Mouse (Mus musculus) cerebellum, adult 2 months (tissue): ENCODE measurements around the gene Taar7a. TPM values are rescaled to one million over a fixed set of nuclear protein-coding genes. Genes with fewer than 3 reads are reported as not detected.

ENCODE experiments used
- DNase-seq, 2 experiments: peaks; one replicate each; pipeline ENCODE4 v3.0.0; 2021
- H3K27ac ChIP-seq: fragments of 200-500 bp; 2 replicates; pipeline ENCODE4 v1.5.1; 2012; ENCODE audit warnings: low read length, control low read depth, inconsistent platforms; ENCODE audit not compliant: insufficient read depth
- H3K27me3 ChIP-seq: fragments of 200-500 bp; 2 replicates; pipeline ENCODE4 v1.6.1; 2012; ENCODE audit warnings: inconsistent platforms, mild to moderate bottlenecking, low read length, moderate library complexity; ENCODE audit not compliant: control insufficient read depth, insufficient read depth
- H3K4me1 ChIP-seq: fragments of 200-500 bp; 2 replicates; pipeline ENCODE4 v1.6.1; 2011; ENCODE audit warnings: low read length; ENCODE audit not compliant: control insufficient read depth, insufficient read depth
- H3K4me3 ChIP-seq: fragments of 200-500 bp; replicated peaks from 2 replicates; pipeline ENCODE3; 2011; ENCODE audit warnings: mild to moderate bottlenecking, low read depth, low read length, control low read depth; ENCODE audit not compliant: insufficient read depth
- CTCF ChIP-seq: fragments of 200-500 bp; IDR thresholded peaks from 2 replicates; pipeline ENCODE4 v1.5.1; 2011; ENCODE audit warnings: low read depth, mild to moderate bottlenecking, control low read depth, low read length, moderate library complexity, borderline replicate concordance; ENCODE audit not compliant: insufficient read depth
- POLR2A ChIP-seq: fragments of 200-500 bp; IDR thresholded peaks from 2 replicates; pipeline ENCODE4 v1.6.1; 2011; ENCODE audit warnings: low read length, control low read depth, borderline replicate concordance; ENCODE audit not compliant: insufficient read depth
- WGBS: fragments of 180-500 bp; shearing (Covaris S2); methylation state at CpG from one replicate; pipeline ENCODE4 v1.1.7; 2018; 5-methylcytosine and 5-hydroxymethylcytosine counted together
- polyA plus RNA-seq: library from polyadenylated mRNA; depleted of rRNA; stranded (reverse); fragments of >200 nt; gene quantifications from 2 replicates; pipeline ENCODE4 v1.2.3, GENCODE M21; 2012; rRNA removed

Taar7a gene
- polyA plus RNA-seq: not detected in 2 replicates

DNA sequence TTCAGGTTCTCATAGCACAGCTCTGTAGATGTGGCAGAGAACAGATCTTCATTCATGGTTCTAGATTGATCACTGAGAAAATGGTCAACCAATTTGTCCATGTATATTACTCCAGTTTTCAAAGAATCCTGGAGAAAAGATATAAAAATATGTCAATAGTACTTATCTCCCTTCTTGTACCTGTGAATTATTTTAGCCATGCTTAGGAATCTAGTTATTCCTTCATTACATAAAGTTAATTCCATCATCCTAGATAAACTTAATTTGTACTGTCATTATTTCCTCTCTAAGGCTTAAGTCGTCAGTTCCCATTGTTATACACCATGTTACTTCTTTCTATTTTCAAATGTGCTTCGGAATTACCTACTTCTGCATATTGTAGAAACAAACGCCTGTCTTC is at the start of gene Taar7a:
Gene Taar7a, minus strand, starts transcription at position 101 of the 400 bp plus-strand sequence.
- DNase-seq: no peak
- Histone ChIP-seq H3K27ac (no peak within 1 kb of the TSS), H3K27me3 (no peaks in the 10 kb centered on the region), H3K4me1 (peaks cover 2% of the 10 kb centered on the region), H3K4me3 (no peak within 1 kb of the TSS)
- no peak for TF ChIP-seq POLR2A
- no peak for TF ChIP-seq CTCF
- 93% methylated on average over 3 of the region's 3 CpGs for WGBS

DNA sequence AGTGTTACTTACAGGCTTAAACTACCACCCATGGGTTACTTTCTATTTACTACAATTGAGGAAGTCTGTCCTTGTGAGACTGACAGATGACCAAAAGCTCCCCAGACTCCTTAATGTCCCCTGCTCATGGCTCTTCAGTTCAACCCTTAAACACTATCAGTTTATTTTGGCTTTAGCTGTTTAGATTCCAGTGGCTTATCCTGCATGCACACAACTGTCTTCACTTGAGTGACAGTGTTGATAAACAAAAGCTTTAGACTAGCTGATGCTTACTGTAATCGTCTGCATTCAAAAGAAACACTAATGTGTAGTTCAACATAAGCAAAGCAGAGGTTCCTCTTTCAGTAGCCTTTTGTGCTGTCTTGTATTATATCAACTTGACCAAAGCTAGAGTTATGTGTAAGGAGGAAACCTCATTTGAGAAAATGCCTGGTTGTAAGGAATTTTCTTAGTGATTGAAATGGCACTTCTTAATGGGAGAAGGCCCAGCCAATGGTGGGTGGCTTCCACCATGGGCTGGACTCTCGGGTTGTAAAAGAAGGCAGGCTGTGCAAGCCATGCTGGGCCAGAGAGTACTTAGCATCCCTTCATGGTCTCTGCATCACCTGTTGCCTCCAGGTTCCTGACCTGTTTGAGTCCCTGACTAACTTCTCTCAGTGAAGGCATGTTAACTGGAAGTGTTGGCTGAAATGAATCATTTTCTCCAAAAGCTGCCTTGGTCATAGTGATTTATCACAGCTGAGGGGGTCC is 47.0 kb upstream of the Taar7a start:
- no peak overlapping the region for H3K27ac ChIP-seq
- no peak for TF ChIP-seq POLR2A
- TF ChIP-seq CTCF: no peak
- no peak for DNase-seq
- WGBS: 85% methylated on average over 2 of the region's 2 CpGs
- no peaks in the 10 kb centered on the region for H3K4me1 ChIP-seq
- no peaks in the 10 kb centered on the region for H3K27me3 ChIP-seq
- H3K4me3 ChIP-seq: no peak overlapping the region

DNA sequence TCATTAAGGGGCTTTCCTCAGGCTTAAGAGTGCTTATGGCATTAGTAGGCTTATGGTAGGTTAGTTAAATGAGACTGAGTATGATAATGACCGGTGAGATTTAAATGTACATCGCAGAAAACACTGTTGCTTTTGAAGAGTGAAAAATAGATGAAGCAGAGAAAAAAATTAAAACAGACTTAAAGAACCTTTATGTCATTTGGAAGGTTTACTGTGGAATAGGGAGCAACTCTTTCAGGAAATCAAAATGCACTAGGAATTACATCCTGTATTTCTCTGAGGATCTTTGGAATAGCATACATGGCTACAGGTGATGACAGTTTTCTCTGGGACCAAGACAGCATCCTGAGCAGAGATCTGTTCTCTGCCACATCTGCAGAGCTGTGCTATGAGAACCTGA is 44.0 kb upstream of the Taar7a start, which contains the start of gene Taar7e:
Gene Taar7e, plus strand, starts transcription at position 301 of the 400 bp plus-strand sequence.
- 97% methylated on average over 2 of the region's 2 CpGs for WGBS
- Histone ChIP-seq H3K27ac (no peak within 1 kb of the TSS), H3K27me3 (no peaks in the 10 kb centered on the region), H3K4me3 (no peak within 1 kb of the TSS), H3K4me1 (no peaks in the 10 kb centered on the region)
- TF ChIP-seq POLR2A (no peak), CTCF (no peak)
- DNase-seq: no peak

DNA sequence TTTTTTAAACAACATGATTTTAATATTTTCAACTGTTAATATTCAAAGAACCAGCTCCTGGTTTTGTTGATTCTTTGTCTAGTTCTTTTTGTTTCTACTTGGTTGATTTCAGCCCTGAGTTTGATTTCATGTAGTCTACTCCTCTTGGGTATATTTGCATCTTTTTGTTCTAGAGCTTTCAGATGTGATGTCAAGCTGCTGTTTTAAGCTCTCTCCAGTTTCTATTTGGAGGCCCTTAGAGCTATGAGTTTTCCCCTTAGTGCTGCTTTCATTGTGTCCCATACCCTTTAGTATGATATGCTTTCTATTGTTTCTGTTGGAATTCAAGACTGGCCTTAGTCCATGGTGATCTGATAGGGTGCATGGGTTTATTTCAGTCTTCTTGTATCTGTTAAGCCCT is 38.1 kb upstream of the Taar7a start:
- H3K27ac ChIP-seq: no peak overlapping the region
- H3K27me3 ChIP-seq: no peaks in the 10 kb centered on the region
- no peak for TF ChIP-seq POLR2A
- TF ChIP-seq CTCF: no peak
- H3K4me3 ChIP-seq: no peak overlapping the region
- no peaks in the 10 kb centered on the region for H3K4me1 ChIP-seq
- no peak for DNase-seq

DNA sequence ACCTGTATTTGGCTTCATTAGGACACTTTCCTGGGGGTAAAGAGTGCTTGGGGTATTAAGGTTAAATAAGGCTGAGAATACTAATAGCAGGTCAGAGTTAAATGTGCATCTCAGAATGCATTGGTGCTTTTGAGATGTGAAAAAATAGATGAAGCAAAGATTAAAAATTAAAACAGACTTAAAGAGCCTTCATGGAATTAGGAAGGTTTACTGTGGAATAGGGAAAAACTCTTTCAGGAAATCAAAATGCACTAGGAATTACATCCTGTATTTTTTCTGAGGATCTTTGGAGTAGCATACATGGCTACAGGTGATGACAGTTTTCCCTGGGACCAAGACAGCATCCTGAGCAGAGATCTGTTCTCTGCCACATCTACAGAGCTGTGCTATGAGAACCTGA is 33.6 kb upstream of the Taar7a start, which contains the start of gene Taar7d:
Gene Taar7d, plus strand, starts transcription at position 301 of the 400 bp plus-strand sequence.
- TF ChIP-seq POLR2A (no peak), CTCF (no peak)
- Histone ChIP-seq H3K4me3 (no peak within 1 kb of the TSS), H3K4me1 (no peaks in the 10 kb centered on the region), H3K27me3 (no peaks in the 10 kb centered on the region), H3K27ac (no peak within 1 kb of the TSS)
- no peak for DNase-seq

DNA sequence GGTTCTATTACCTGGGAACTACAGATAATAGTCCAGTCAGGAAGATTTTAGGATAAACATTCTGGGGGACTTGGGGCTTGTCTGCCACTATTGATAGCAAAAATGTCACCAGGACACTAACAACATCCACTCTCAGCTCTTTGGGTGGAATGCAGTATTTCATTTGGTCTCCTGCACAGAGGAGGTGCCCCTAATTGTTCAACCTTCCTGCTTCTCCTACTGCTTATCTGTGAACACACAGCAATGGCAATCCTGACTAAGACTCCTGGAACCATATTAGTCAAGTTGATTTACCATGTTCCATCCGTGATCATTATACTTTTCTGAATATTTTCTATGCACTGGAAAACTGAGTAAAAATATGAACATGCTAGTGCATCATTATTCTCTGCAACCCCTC is 14.9 kb upstream of the Taar7a start:
- H3K27me3 ChIP-seq: no peaks in the 10 kb centered on the region
- TF ChIP-seq POLR2A (no peak), CTCF (no peak)
- H3K4me3 ChIP-seq: no peak overlapping the region
- no peaks in the 10 kb centered on the region for H3K4me1 ChIP-seq
- WGBS: 96% methylated on average over 1 of the region's 1 CpGs
- H3K27ac ChIP-seq: no peak overlapping the region
- DNase-seq: no peak

DNA sequence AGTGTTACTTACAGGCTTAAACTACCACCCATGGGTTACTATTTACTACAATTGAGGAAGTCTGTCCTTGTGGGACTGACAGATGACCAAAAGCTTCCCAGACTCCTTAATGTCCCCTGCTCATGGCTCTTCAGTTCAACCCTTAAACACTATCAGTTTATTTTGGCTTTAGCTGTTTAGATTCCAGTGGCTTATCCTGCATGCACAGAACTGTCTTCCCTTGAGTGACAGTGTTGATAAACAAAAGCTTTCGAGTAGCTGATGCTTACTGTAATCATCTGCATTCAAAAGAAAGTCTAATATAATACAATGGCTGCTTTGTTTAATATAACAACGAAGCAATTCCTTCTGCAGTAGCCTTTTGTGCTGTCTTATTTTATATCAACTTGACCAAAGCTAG is 13.8 kb upstream of the Taar7a start:
- Histone ChIP-seq H3K27ac (no peak overlapping the region), H3K4me3 (no peak overlapping the region), H3K4me1 (no peaks in the 10 kb centered on the region), H3K27me3 (no peaks in the 10 kb centered on the region)
- TF ChIP-seq POLR2A (no peak), CTCF (no peak)
- WGBS: 33% methylated on average over 2 of the region's 2 CpGs
- no peak for DNase-seq

DNA sequence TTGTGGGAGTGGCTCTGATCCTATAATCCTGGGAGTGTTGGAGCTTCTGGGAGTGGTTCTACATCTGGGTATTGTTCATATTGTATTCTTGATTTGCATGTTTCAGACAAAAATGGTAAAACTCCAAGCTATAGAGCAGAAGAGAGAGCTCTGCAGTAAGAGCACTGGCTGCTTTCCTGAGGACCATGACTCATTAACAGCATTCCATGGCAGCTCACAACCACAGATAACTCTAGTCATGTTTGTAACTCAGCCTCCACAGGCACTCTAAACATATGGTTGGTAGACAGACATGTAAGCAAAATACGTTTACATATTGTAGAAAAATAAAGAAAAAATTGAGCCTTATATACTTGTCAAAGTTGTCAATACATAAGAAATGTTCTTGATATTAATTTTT is 13.2 kb upstream of the Taar7a start:
- Histone ChIP-seq H3K27me3 (no peaks in the 10 kb centered on the region), H3K4me3 (no peak overlapping the region), H3K27ac (no peak overlapping the region), H3K4me1 (no peaks in the 10 kb centered on the region)
- no peak for TF ChIP-seq POLR2A
- no peak for TF ChIP-seq CTCF
- no peak for DNase-seq
- 71% methylated on average over 1 of the region's 1 CpGs for WGBS
